Mouse (Mus musculus): ENCODE results near the gene Arid1b.

Gene Arid1b

DNA sequence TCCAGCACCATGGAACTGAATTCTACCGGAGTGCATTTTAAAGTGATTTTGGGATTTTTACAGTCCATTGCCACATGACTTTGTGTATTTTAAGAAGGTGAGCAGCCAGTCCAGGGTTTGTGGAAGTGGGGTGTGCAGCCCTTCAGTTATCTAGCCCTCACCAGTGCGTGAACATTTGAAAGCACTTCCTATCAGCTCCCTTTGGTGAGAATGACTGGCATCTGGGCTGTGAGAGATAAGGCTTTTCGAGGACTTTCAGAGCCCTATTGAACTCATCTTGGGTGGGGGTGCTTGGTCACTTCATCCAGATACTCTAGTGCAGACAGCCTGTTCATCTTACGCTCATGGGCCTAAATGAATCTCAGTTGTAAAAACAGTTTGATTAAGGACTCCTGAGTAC lies 105.1 kb downstream of the Arid1b start:
- H3K9me3 ChIP-seq (ENCODE audit: low read length), result no peaks in the 10 kb centered on the region
- no peak for TF ChIP-seq CTCF (conservative IDR thresholded peaks at IDR 0.05; ENCODE audit: low read length)
- TF ChIP-seq POU5F1 (IDR thresholded peaks at IDR 0.05; ENCODE audit: borderline replicate concordance, low read length), result no peak
- TF ChIP-seq NANOG (IDR thresholded peaks at IDR 0.05; ENCODE audit: borderline replicate concordance, low read length), result no peak
- H3K4me3 ChIP-seq (replicated peaks; ENCODE audit: low read length), result no peak overlapping the region
- H3K4me1 ChIP-seq (replicated peaks; ENCODE audit: low read depth, low read length), result peaks cover 61% of the 10 kb centered on the region
- H3K36me3 ChIP-seq (ENCODE audit: insufficient read depth, low read length), result no peaks in the 10 kb centered on the region
- no peaks in the 10 kb centered on the region for H3K27me3 ChIP-seq (ENCODE audit: insufficient read depth, low read length)

DNA sequence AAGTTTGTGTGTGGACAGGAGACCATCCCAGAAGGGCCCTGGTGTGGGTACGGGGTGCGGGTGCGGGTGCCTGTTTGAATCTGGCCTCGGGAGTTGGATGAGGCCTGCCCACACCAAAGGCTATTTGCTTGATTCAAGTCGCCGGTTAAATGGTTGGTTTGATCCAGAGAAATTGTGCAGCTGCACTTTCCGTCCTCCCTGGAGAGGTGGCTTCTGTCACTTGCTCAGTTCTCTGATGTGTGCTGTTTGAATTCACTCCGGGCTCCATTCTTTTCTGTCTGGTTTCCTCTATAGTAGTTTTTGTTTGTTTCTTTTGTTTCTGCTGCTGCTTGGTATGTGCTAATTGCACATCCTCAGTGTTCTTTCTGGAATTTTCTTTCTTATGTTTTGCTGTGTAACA lies 107.0 kb downstream of the Arid1b start:
- Histone ChIP-seq H3K9me3 (ENCODE audit: low read length) (no peaks in the 10 kb centered on the region), H3K4me3 (replicated peaks; ENCODE audit: low read length) (no peak overlapping the region), H3K36me3 (ENCODE audit: insufficient read depth, low read length) (no peaks in the 10 kb centered on the region), H3K27me3 (ENCODE audit: insufficient read depth, low read length) (no peaks in the 10 kb centered on the region), H3K4me1 (replicated peaks; ENCODE audit: low read depth, low read length) (peaks cover 70% of the 10 kb centered on the region)
- TF ChIP-seq POU5F1 (IDR thresholded peaks at IDR 0.05; ENCODE audit: borderline replicate concordance, low read length) (no peak), NANOG (IDR thresholded peaks at IDR 0.05; ENCODE audit: borderline replicate concordance, low read length) (no peak), CTCF (conservative IDR thresholded peaks at IDR 0.05; ENCODE audit: low read length) (no peak)

DNA sequence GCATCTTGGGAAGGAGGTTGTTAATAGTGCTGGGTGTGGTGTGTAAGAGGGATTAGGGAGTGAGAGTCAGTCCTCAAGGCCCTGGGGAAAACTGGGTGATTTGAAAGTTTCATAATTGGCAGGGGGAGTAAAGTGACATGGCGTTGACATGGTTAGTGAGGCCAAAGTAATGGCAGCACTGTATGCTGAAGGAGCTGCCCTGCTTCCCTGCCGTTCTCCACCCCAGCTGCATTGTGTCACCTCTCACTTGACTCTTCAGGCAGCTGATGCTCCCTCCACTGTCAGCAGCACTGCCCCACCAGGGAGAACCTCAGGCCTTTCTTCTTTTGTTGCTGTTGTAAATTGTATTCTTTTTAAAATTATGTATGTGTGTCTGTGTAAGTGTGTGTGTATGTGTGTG lies 107.8 kb downstream of the Arid1b start:
- no peak for TF ChIP-seq NANOG (IDR thresholded peaks at IDR 0.05; ENCODE audit: borderline replicate concordance, low read length)
- no peak for TF ChIP-seq CTCF (conservative IDR thresholded peaks at IDR 0.05; ENCODE audit: low read length)
- TF ChIP-seq POU5F1 (IDR thresholded peaks at IDR 0.05; ENCODE audit: borderline replicate concordance, low read length), result no peak
- H3K4me3 ChIP-seq (replicated peaks; ENCODE audit: low read length), result no peak overlapping the region
- H3K27me3 ChIP-seq (ENCODE audit: insufficient read depth, low read length), result no peaks in the 10 kb centered on the region
- no peaks in the 10 kb centered on the region for H3K36me3 ChIP-seq (ENCODE audit: insufficient read depth, low read length)
- H3K4me1 ChIP-seq (replicated peaks; ENCODE audit: low read depth, low read length), result peaks cover 70% of the 10 kb centered on the region
- H3K9me3 ChIP-seq (ENCODE audit: low read length), result no peaks in the 10 kb centered on the region

DNA sequence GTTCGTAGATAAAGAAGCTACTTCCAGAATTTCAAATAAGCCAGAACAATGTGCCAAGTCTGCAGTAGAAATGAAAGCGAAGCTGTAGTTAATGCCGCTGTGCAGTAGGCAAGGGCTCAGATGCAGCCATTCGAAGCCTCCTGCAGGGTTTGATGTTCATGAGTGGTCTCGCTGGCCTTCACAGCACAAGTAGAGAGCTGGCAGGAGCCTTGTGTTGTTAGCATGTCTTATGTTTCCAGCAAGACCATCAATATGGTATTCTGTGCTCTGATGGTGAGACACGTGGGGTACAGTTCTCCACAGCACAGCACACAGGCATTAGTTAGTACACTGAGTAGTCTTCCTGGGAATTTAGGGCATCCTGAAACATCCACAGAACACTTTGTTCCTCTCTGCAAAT lies 111.6 kb downstream of the Arid1b start:
- Histone ChIP-seq H3K4me3 (replicated peaks; ENCODE audit: low read length) (no peak overlapping the region), H3K4me1 (replicated peaks; ENCODE audit: low read depth, low read length) (peaks cover 64% of the 10 kb centered on the region), H3K27me3 (ENCODE audit: insufficient read depth, low read length) (no peaks in the 10 kb centered on the region), H3K9me3 (ENCODE audit: low read length) (no peaks in the 10 kb centered on the region), H3K36me3 (ENCODE audit: insufficient read depth, low read length) (no peaks in the 10 kb centered on the region)
- TF ChIP-seq NANOG (IDR thresholded peaks at IDR 0.05; ENCODE audit: borderline replicate concordance, low read length), result no peak
- no peak for TF ChIP-seq CTCF (conservative IDR thresholded peaks at IDR 0.05; ENCODE audit: low read length)
- no peak for TF ChIP-seq POU5F1 (IDR thresholded peaks at IDR 0.05; ENCODE audit: borderline replicate concordance, low read length)

DNA sequence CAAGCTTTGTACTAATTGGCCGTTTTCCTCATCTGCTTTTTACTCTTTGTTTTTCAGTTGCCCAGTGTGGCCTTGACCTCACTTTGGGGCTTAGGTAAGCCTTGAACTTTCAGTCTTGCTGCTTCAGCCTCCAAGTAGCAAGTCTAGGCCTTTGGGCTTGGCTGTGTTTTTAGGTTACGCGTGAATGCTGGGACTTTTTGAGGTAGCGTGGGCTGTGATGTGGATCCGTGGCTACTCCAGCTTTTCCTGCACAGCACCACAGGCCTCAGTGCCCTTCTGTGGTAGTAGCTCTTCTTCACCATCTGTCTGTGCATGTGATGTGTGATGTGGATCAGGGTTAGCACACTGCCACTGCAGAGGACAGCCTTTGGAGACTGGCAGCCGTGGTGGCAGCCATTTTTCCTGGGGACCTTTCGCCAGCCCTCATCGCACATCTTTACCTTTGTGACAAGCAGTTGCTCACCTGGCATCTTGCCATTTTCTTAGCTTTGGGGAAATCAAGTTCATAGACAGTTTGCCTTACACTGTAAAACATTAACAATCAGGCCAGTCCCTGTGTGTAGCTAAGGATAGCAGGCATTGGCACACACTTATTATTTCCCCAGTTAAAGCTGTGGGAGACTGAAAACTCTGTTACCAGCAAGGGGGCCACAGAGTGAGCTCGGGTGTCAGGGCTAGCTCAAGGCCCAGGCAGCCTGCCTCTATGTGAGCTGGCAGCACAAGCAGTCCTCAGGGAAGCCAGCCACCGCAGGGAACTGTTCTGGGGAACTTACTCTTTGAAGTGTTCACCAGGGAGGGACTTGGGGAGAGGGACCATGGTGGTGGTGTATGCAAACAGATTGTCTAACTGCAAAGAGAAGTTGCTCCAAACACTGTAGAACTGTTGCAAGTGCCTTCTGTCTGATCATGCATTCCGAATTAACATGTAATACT lies 112.4 kb downstream of the Arid1b start:
- no peaks in the 10 kb centered on the region for H3K9me3 ChIP-seq (ENCODE audit: low read length)

DNA sequence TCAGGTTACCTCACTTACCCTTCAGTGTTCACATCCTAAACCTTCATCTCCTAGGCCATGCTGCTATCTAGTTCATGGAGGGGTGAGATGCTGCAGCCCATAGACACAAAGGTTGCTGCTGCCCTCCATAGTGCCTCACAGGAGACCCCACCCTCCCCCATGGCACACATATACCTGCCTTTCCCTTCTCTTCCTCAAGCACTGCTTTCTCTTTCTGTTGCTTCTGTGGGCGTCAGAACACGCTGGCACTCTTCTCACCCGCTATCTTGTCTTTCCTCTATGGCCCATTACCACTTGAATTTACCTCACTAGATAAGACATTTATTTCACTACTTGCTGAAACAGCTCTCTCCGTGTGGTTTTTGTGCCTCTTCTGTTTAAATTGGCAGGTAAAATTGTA lies 113.4 kb downstream of the Arid1b start:
- H3K4me3 ChIP-seq (replicated peaks; ENCODE audit: low read length), result no peak overlapping the region
- H3K9me3 ChIP-seq (ENCODE audit: low read length), result no peaks in the 10 kb centered on the region
- no peaks in the 10 kb centered on the region for H3K36me3 ChIP-seq (ENCODE audit: insufficient read depth, low read length)
- H3K4me1 ChIP-seq (replicated peaks; ENCODE audit: low read depth, low read length), result peaks cover 49% of the 10 kb centered on the region
- H3K27me3 ChIP-seq (ENCODE audit: insufficient read depth, low read length), result no peaks in the 10 kb centered on the region
- TF ChIP-seq CTCF (conservative IDR thresholded peaks at IDR 0.05; ENCODE audit: low read length) (no peak), POU5F1 (IDR thresholded peaks at IDR 0.05; ENCODE audit: borderline replicate concordance, low read length) (no peak), NANOG (IDR thresholded peaks at IDR 0.05; ENCODE audit: borderline replicate concordance, low read length) (no peak)

More for the DNA sequence above, 112.4 kb downstream of the Arid1b start:
- Histone ChIP-seq H3K4me1 (replicated peaks; ENCODE audit: low read depth, low read length) (peaks cover 56% of the 10 kb centered on the region), H3K4me3 (replicated peaks; ENCODE audit: low read length) (no peak overlapping the region), H3K36me3 (ENCODE audit: insufficient read depth, low read length) (no peaks in the 10 kb centered on the region), H3K27me3 (ENCODE audit: insufficient read depth, low read length) (no peaks in the 10 kb centered on the region)
- no peak for TF ChIP-seq POU5F1 (IDR thresholded peaks at IDR 0.05; ENCODE audit: borderline replicate concordance, low read length)
- no peak for TF ChIP-seq CTCF (conservative IDR thresholded peaks at IDR 0.05; ENCODE audit: low read length)
- TF ChIP-seq NANOG (IDR thresholded peaks at IDR 0.05; ENCODE audit: borderline replicate concordance, low read length), result no peak

DNA sequence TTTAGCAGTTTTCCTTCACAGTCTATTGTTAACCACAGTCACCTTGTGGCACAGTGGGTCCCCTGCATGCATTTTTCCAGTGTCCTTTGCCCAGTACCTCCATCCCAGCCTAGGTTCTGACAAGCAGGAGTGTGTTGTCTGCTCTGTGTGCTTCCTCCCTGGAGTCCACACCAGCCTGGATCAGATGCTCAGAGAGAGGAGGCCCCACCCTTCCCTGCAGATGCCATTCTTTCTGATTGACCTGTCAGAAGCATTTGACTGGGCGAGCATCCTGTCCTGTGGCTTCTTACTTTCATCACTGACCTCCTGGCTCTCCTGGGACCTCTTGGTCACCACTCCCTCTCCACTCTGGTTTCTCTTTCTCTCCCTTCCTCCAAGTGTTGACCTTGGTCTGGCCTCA lies 113.9 kb downstream of the Arid1b start:
- Histone ChIP-seq H3K4me3 (replicated peaks; ENCODE audit: low read length) (no peak overlapping the region), H3K4me1 (replicated peaks; ENCODE audit: low read depth, low read length) (peaks cover 49% of the 10 kb centered on the region), H3K9me3 (ENCODE audit: low read length) (no peaks in the 10 kb centered on the region), H3K36me3 (ENCODE audit: insufficient read depth, low read length) (no peaks in the 10 kb centered on the region), H3K27me3 (ENCODE audit: insufficient read depth, low read length) (no peaks in the 10 kb centered on the region)
- TF ChIP-seq POU5F1 (IDR thresholded peaks at IDR 0.05; ENCODE audit: borderline replicate concordance, low read length) (no peak), NANOG (IDR thresholded peaks at IDR 0.05; ENCODE audit: borderline replicate concordance, low read length) (no peak), CTCF (conservative IDR thresholded peaks at IDR 0.05; ENCODE audit: low read length) (no peak)

DNA sequence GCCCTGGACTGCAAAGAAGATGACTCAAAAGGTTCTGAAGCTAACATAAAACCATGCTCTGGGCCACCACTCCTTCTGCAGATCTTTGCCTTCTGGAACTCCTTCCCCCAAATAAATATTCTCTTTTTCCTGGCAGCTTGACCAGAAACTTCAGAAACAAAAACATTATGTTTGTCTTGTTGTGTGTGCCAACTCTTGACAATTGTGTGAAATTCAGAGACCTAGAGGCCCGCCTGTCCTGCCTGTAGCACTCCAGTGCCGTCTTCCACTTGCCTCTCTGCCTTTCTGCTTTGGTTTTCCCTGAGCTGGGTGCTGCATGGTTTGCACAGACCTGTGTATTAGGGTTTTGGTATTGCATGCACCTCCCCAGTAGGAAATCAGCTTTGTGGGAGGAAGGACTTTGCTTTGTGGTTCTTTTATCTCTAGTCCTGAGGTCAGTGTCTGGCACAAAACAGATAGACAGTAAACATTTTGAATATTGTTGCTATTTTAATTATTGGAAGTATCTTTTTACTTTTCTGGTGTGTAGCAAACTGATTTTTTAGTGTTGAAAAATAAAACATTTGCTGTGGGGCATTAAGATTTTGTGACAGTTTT lies 114.5 kb downstream of the Arid1b start:
- Histone ChIP-seq H3K27me3 (ENCODE audit: insufficient read depth, low read length) (no peaks in the 10 kb centered on the region), H3K9me3 (ENCODE audit: low read length) (no peaks in the 10 kb centered on the region), H3K4me1 (replicated peaks; ENCODE audit: low read depth, low read length) (peaks cover 49% of the 10 kb centered on the region), H3K36me3 (ENCODE audit: insufficient read depth, low read length) (no peaks in the 10 kb centered on the region), H3K4me3 (replicated peaks; ENCODE audit: low read length) (no peak overlapping the region)
- TF ChIP-seq POU5F1 (IDR thresholded peaks at IDR 0.05; ENCODE audit: borderline replicate concordance, low read length) (no peak), NANOG (IDR thresholded peaks at IDR 0.05; ENCODE audit: borderline replicate concordance, low read length) (no peak), CTCF (conservative IDR thresholded peaks at IDR 0.05; ENCODE audit: low read length) (no peak)

Measured in E14TG2a.4 (cell line).